Mouse (Mus musculus): ENCODE results near the gene Bnip3.

- TF ChIP-seq CTCF (conservative IDR thresholded peaks at IDR 0.05; ENCODE audit: insufficient read depth, insufficient read length, low read depth, low read length) (no peak), POLR2A (IDR thresholded peaks at IDR 0.05; ENCODE audit: low read depth, low read length) (no peak)
Observed at GRCm38 (mm10) chr7:138856670-138857069, 52.6 kb downstream of the Bnip3 start.
